Mouse (Mus musculus) forebrain, postnatal 0 days (tissue): ENCODE measurements around the gene Slc44a4. TPM values are rescaled to one million over a fixed set of nuclear protein-coding genes. Genes with fewer than 3 reads are reported as not detected.
A peak's percentile ranks its signal among the peaks of the same experiment; 100 is the strongest.
"Not testable (repeated sequence)": the region's sequence is repeated elsewhere in the genome, so short reads cannot be mapped to it uniquely, and the experiment has no call there.

ENCODE experiments used
- ATAC-seq: fragments of 200-750 bp; cut with Nextera tagmentation; 2 replicates; pipeline ENCODE4 v1.8.0; 2017; ENCODE audit warnings: mild to moderate bottlenecking, moderate library complexity
- DNase-seq: peaks from one replicate; pipeline ENCODE4 v3.0.0-alpha.2; 2015
- H3K27ac ChIP-seq: fragments of 300-500 bp; sonication (generic); 2 replicates; pipeline ENCODE4 v1.5.1; 2014; ENCODE audit warnings: low read depth, mild to moderate bottlenecking, antibody characterized with exemption, low read length, moderate library complexity, mixed read lengths
- H3K27me3 ChIP-seq: fragments of 300-500 bp; sonication (generic); 2 replicates; pipeline ENCODE4 v1.6.1; 2014; ENCODE audit warnings: mild to moderate bottlenecking, low read length, mixed read lengths; ENCODE audit not compliant: insufficient read depth
- H3K36me3 ChIP-seq: fragments of 300-500 bp; sonication (generic); 2 replicates; pipeline ENCODE4 v1.6.1; 2014; ENCODE audit warnings: mild to moderate bottlenecking, moderate library complexity; ENCODE audit not compliant: insufficient read depth
- H3K4me1 ChIP-seq: fragments of 300-500 bp; sonication (generic); 2 replicates; pipeline ENCODE4 v1.6.1; 2014; ENCODE audit warnings: antibody characterized with exemption; ENCODE audit not compliant: insufficient read depth
- H3K4me2 ChIP-seq: fragments of 300-500 bp; sonication (generic); 2 replicates; pipeline ENCODE4 v1.6.1; 2014; ENCODE audit warnings: low read depth, mild to moderate bottlenecking, moderate library complexity
- H3K4me3 ChIP-seq: fragments of 300-500 bp; sonication (generic); 2 replicates; pipeline ENCODE4 v1.5.1; 2014; ENCODE audit warnings: low read depth, low read length, mixed read lengths
- H3K9ac ChIP-seq: fragments of 300-500 bp; sonication (generic); 2 replicates; pipeline ENCODE4 v1.6.1; 2014; ENCODE audit warnings: mild to moderate bottlenecking
- H3K9me3 ChIP-seq: fragments of 300-500 bp; sonication (generic); 2 replicates; pipeline ENCODE4 v1.6.1; 2016; ENCODE audit warnings: low read length
- CTCF ChIP-seq: sonication (generic); IDR thresholded peaks from 2 replicates; pipeline ENCODE4 v1.5.1; 2016; ENCODE audit warnings: antibody characterized with exemption, control low read depth, low read depth
- WGBS: fragments of 180-500 bp; shearing (Covaris S2); extraction: QIAGEN DNeasy Blood & Tissue Kit; methylation state at CpG from one replicate; pipeline ENCODE4 v1.1.7; 2014; 5-methylcytosine and 5-hydroxymethylcytosine counted together
- polyA plus RNA-seq: library from polyadenylated mRNA; unstranded; fragments of >200 nt; fragmentation: Nextera tagmentation; extraction: Ambion mirVana; gene quantifications from 2 replicates; pipeline ENCODE4 v1.2.1, GENCODE M21; 2015
- total RNA-seq: library from RNA; depleted of rRNA; stranded (reverse); fragments of >200 nt; gene quantifications from 2 replicates; pipeline ENCODE4 v1.2.3, GENCODE M21; 2014

Gene Slc44a4
- total and polyA plus RNA-seq, 2 experiments from 2014 or later: not detected

- Histone ChIP-seq H3K27ac (peak overlapping the region; percentile 91), H3K4me1 (peaks cover 10% of the 10 kb centered on the region; the same call in 1 of the 2 replicates), H3K4me3 (peak overlapping the region; percentile 95), H3K9me3 (no peaks in the 10 kb centered on the region), H3K4me2 (peak overlapping the region; percentile 89), H3K27me3 (no peaks in the 10 kb centered on the region), H3K9ac (peak overlapping the region; percentile 83), H3K36me3 (peaks cover 31% of the 10 kb centered on the region)
- 2% methylated on average over 41 of the region's 45 CpGs for WGBS
- ATAC-seq (no peak), DNase-seq (peak; percentile 17)
- TF ChIP-seq CTCF: no peak
Measured at GRCm38 (mm10) chr17:34899053-34899889, 15.0 kb upstream of the Slc44a4 start.

DNA sequence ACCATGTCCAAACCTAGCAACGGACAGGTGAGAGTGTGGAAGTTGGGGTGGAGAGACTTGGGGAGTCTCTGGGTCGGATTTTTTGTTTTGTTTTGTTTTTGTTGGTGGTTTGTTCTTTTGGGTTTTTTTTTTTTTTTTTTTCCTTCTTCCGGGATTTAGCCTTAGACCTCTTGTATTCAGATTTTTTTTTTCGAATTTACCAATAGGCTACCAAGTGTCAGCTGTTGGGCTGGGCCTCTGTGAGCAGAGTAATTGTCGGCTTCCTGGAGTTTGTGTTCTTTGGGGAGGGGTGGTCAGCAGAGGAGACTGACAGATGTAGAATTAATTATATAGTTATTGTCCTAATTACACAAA is 14.4 kb upstream of the Slc44a4 start:
- H3K9me3 ChIP-seq: no peaks in the 10 kb centered on the region
- TF ChIP-seq CTCF: no peak
- peak overlapping the region; percentile 89 for H3K4me2 ChIP-seq
- ATAC-seq (no peak), DNase-seq (no peak)
- peaks cover 37% of the 10 kb centered on the region for H3K36me3 ChIP-seq
- H3K27me3 ChIP-seq: no peaks in the 10 kb centered on the region
- 2% methylated on average over 5 of the region's 5 CpGs for WGBS
- peaks cover 10% of the 10 kb centered on the region; the same call in 1 of the 2 replicates for H3K4me1 ChIP-seq
- peak overlapping the region; percentile 83 for H3K9ac ChIP-seq
- no peak overlapping the region for H3K27ac ChIP-seq
- H3K4me3 ChIP-seq: peak overlapping the region; percentile 95

DNA sequence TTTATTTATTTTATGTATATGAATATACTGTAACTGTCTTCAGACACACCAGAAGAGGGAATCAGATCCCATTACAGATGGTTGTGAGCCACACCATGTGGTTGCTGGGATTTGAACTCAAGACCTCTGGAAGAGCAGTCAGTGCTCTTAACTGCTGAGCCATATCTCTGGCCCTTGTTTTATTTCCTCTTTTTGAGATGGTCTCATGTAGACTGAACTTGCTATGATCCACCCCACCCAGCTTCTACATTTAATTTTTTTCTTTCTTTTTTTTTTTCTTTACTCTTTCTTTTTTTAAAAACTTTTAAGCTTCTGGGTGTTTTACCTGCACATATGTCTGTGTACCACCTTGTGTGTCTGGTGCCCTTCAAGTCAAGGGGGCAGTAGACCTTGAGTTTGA is 13.4 kb upstream of the Slc44a4 start:
- H3K27me3 ChIP-seq, DNase-seq, H3K9ac ChIP-seq, H3K4me2 ChIP-seq, H3K27ac ChIP-seq, H3K4me1 ChIP-seq, H3K4me3 ChIP-seq, ATAC-seq, H3K9me3 ChIP-seq: not testable (repeated sequence)
- peaks cover 47% of the 10 kb centered on the region for H3K36me3 ChIP-seq

- H3K4me2 ChIP-seq, H3K9ac ChIP-seq, H3K4me3 ChIP-seq, ATAC-seq, H3K9me3 ChIP-seq, DNase-seq, H3K4me1 ChIP-seq, H3K27me3 ChIP-seq, H3K27ac ChIP-seq: not testable (repeated sequence)
- H3K36me3 ChIP-seq: peaks cover 53% of the 10 kb centered on the region
- 95% methylated on average over 9 of the region's 10 CpGs for WGBS
Measured at GRCm38 (mm10) chr17:34901948-34902347, 12.3 kb upstream of the Slc44a4 start.

DNA sequence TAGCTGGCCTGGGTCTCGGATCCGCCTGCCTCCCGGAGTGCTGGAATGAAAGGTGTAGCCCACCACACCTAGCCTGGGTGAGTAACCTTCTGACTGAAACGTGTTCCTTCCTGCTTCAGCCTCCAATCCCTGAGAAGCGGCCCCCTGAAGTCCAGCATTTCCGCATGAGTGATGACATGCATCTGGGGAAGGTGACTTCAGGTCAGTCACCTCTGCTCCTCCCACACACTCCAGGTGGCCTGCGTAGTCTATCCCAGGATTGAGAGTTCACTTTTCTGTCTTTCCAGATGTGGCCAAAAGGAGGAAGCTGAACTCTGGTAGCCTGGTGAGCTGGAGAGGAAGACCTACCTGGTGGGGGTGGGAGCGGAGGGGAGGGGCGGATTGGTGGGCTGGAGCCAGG is 11.4 kb upstream of the Slc44a4 start:
- H3K4me1 ChIP-seq: peaks cover 5% of the 10 kb centered on the region; the same call in 1 of the 2 replicates
- H3K4me3 ChIP-seq: no peak overlapping the region
- 90% methylated on average over 9 of the region's 9 CpGs for whole genome bisulfite sequencing
- H3K27me3 ChIP-seq: no peaks in the 10 kb centered on the region
- peaks cover 62% of the 10 kb centered on the region for H3K36me3 ChIP-seq
- H3K4me2 ChIP-seq: no peak overlapping the region
- H3K9me3 ChIP-seq: no peaks in the 10 kb centered on the region
- DNase-seq (no peak), ATAC-seq (no peak)
- no peak overlapping the region for H3K9ac ChIP-seq
- no peak overlapping the region for H3K27ac ChIP-seq
- TF ChIP-seq CTCF: no peak

- Histone ChIP-seq H3K36me3 (peaks cover 78% of the 10 kb centered on the region), H3K4me1 (no peaks in the 10 kb centered on the region), H3K9me3 (no peaks in the 10 kb centered on the region), H3K9ac (no peak overlapping the region), H3K27ac (no peak overlapping the region), H3K4me2 (no peak overlapping the region), H3K4me3 (no peak overlapping the region), H3K27me3 (no peaks in the 10 kb centered on the region)
- TF ChIP-seq CTCF: no peak
- no peak for ATAC-seq
- 92% methylated on average over 10 of the region's 10 CpGs for WGBS
- no peak for DNase-seq
Measured at GRCm38 (mm10) chr17:34910982-34911381, 3.3 kb upstream of the Slc44a4 start.

GRCm38 (mm10) chr17:34911945-34912351 is 2.3 kb upstream of the Slc44a4 start:
- DNase-seq: peak; percentile 75
- no peaks in the 10 kb centered on the region for H3K4me1 ChIP-seq
- no peak overlapping the region for H3K4me2 ChIP-seq
- no peak overlapping the region for H3K9ac ChIP-seq
- peak; percentile 87 for TF ChIP-seq CTCF
- H3K4me3 ChIP-seq: no peak overlapping the region
- H3K36me3 ChIP-seq: peaks cover 69% of the 10 kb centered on the region
- H3K9me3 ChIP-seq: no peaks in the 10 kb centered on the region
- ATAC-seq: peak; percentile 74
- no peaks in the 10 kb centered on the region for H3K27me3 ChIP-seq
- 44% methylated on average over 5 of the region's 5 CpGs for WGBS
- H3K27ac ChIP-seq: no peak overlapping the region
